Mouse (Mus musculus): Measurements from ENCODE around the gene Eif3f. TPM values are rescaled to one million over a fixed set of nuclear protein-coding genes. Genes with fewer than 3 reads are reported as not detected.

Gene Eif3f
- polyA plus RNA-seq (2015; fragmentation: Nextera tagmentation; extraction: Ambion mirVana) = 80.5 and 85.1 TPM in 2 replicates

- Histone ChIP-seq H3K9me3 (ENCODE audit: control insufficient read depth, low read length) (no peaks in the 10 kb centered on the region), H3K4me2 (ENCODE audit: low read length) (peak within 1 kb of the TSS; percentile 95), H3K27me3 (replicated peaks; ENCODE audit: control insufficient read depth, insufficient read depth, low read length) (no peaks in the 10 kb centered on the region), H3K36me3 (ENCODE audit: control insufficient read depth, insufficient read depth) (peaks cover 13% of the 10 kb centered on the region), H3K4me3 (replicated peaks; ENCODE audit: low read length) (peak within 1 kb of the TSS; percentile 99), H3K9ac (replicated peaks; ENCODE audit: low read depth, low read length) (peak within 1 kb of the TSS; percentile 96), H3K4me1 (replicated peaks; ENCODE audit: control insufficient read depth, insufficient read depth, low read length) (peaks cover 19% of the 10 kb centered on the region), H3K27ac (ENCODE audit: low read length) (peak within 1 kb of the TSS; percentile 55)
- WGBS = 2% methylated on average over 49 of the region's 50 CpGs
- ATAC-seq = peak; percentile 97
Observed at GRCm38 (mm10) chr7:108933794-108934731, at the start of gene Eif3f. TSS of gene Eif3f (plus strand) at chr7:108934417.

- H3K27ac ChIP-seq (ENCODE audit: low read length) = no peak within 1 kb of the TSS
- ATAC-seq = no peak
- no peaks in the 10 kb centered on the region for H3K9me3 ChIP-seq (ENCODE audit: control insufficient read depth, low read length)
- no peak within 1 kb of the TSS for H3K4me2 ChIP-seq (ENCODE audit: low read length)
- H3K4me1 ChIP-seq (replicated peaks; ENCODE audit: control insufficient read depth, insufficient read depth, low read length) = no peaks in the 10 kb centered on the region
- H3K4me3 ChIP-seq (replicated peaks; ENCODE audit: low read length) = no peak within 1 kb of the TSS
- no peaks in the 10 kb centered on the region for H3K27me3 ChIP-seq (replicated peaks; ENCODE audit: control insufficient read depth, insufficient read depth, low read length)
- no peaks in the 10 kb centered on the region for H3K36me3 ChIP-seq (ENCODE audit: control insufficient read depth, insufficient read depth)
- 80% methylated on average over 4 of the region's 4 CpGs for WGBS
- no peak within 1 kb of the TSS for H3K9ac ChIP-seq (replicated peaks; ENCODE audit: low read depth, low read length)
Observed at GRCm38 (mm10) chr7:108884906-108885305, 49.3 kb upstream of the Eif3f start, which contains the start of gene Olfr518. TSS of gene Olfr518 (minus strand) at chr7:108885006.

- Histone ChIP-seq H3K4me3 (replicated peaks; ENCODE audit: low read length) (no peak within 1 kb of the TSS), H3K9ac (replicated peaks; ENCODE audit: low read depth, low read length) (no peak within 1 kb of the TSS), H3K36me3 (ENCODE audit: control insufficient read depth, insufficient read depth) (no peaks in the 10 kb centered on the region), H3K4me1 (replicated peaks; ENCODE audit: control insufficient read depth, insufficient read depth, low read length) (no peaks in the 10 kb centered on the region), H3K4me2 (ENCODE audit: low read length) (no peak within 1 kb of the TSS), H3K9me3 (ENCODE audit: control insufficient read depth, low read length) (no peaks in the 10 kb centered on the region), H3K27ac (ENCODE audit: low read length) (no peak within 1 kb of the TSS), H3K27me3 (replicated peaks; ENCODE audit: control insufficient read depth, insufficient read depth, low read length) (no peaks in the 10 kb centered on the region)
- no peak for ATAC-seq
- 91% methylated on average over 5 of the region's 5 CpGs for whole genome bisulfite sequencing
Observed at GRCm38 (mm10) chr7:108894320-108894719, 39.9 kb upstream of the Eif3f start, which contains the start of gene Olfr519. TSS of gene Olfr519 (minus strand) at chr7:108894420.

- Histone ChIP-seq H3K36me3 (ENCODE audit: control insufficient read depth, insufficient read depth) (no peaks in the 10 kb centered on the region), H3K9ac (replicated peaks; ENCODE audit: low read depth, low read length) (no peak overlapping the region), H3K4me3 (replicated peaks; ENCODE audit: low read length) (no peak overlapping the region), H3K4me2 (ENCODE audit: low read length) (no peak overlapping the region), H3K9me3 (ENCODE audit: control insufficient read depth, low read length) (no peaks in the 10 kb centered on the region), H3K27ac (ENCODE audit: low read length) (no peak overlapping the region), H3K27me3 (replicated peaks; ENCODE audit: control insufficient read depth, insufficient read depth, low read length) (no peaks in the 10 kb centered on the region), H3K4me1 (replicated peaks; ENCODE audit: control insufficient read depth, insufficient read depth, low read length) (no peaks in the 10 kb centered on the region)
- ATAC-seq = no peak
- WGBS = 83% methylated on average over 2 of the region's 2 CpGs
Observed at GRCm38 (mm10) chr7:108903969-108904368, 30.2 kb upstream of the Eif3f start.

- Histone ChIP-seq H3K4me3 (replicated peaks; ENCODE audit: low read length) (no peak overlapping the region), H3K4me1 (replicated peaks; ENCODE audit: control insufficient read depth, insufficient read depth, low read length) (no peaks in the 10 kb centered on the region), H3K36me3 (ENCODE audit: control insufficient read depth, insufficient read depth) (no peaks in the 10 kb centered on the region), H3K9me3 (ENCODE audit: control insufficient read depth, low read length) (no peaks in the 10 kb centered on the region), H3K27ac (ENCODE audit: low read length) (no peak overlapping the region), H3K27me3 (replicated peaks; ENCODE audit: control insufficient read depth, insufficient read depth, low read length) (no peaks in the 10 kb centered on the region), H3K9ac (replicated peaks; ENCODE audit: low read depth, low read length) (no peak overlapping the region), H3K4me2 (ENCODE audit: low read length) (no peak overlapping the region)
- WGBS = 86% methylated on average over 4 of the region's 4 CpGs
- ATAC-seq = no peak
Observed at GRCm38 (mm10) chr7:108927043-108927442, 7.2 kb upstream of the Eif3f start.

GRCm38 (mm10) chr7:108928280-108929188, 5.7 kb upstream of the Eif3f start:
- H3K9me3 ChIP-seq (ENCODE audit: control insufficient read depth, low read length) = no peaks in the 10 kb centered on the region
- no peak for ATAC-seq
- no peaks in the 10 kb centered on the region for H3K4me1 ChIP-seq (replicated peaks; ENCODE audit: control insufficient read depth, insufficient read depth, low read length)
- H3K4me3 ChIP-seq (replicated peaks; ENCODE audit: low read length) = no peak overlapping the region
- WGBS = 80% methylated on average over 11 of the region's 11 CpGs
- no peak overlapping the region for H3K9ac ChIP-seq (replicated peaks; ENCODE audit: low read depth, low read length)
- no peak overlapping the region for H3K4me2 ChIP-seq (ENCODE audit: low read length)
- no peaks in the 10 kb centered on the region for H3K27me3 ChIP-seq (replicated peaks; ENCODE audit: control insufficient read depth, insufficient read depth, low read length)
- H3K27ac ChIP-seq (ENCODE audit: low read length) = no peak overlapping the region
- no peaks in the 10 kb centered on the region for H3K36me3 ChIP-seq (ENCODE audit: control insufficient read depth, insufficient read depth)

GRCm38 (mm10) chr7:108929726-108930393, 4.4 kb upstream of the Eif3f start, which contains the start of gene Nlrp10:
TSS of gene Nlrp10 (minus strand) at chr7:108930178.
- ATAC-seq = no peak
- Histone ChIP-seq H3K27ac (ENCODE audit: low read length) (no peak within 1 kb of the TSS), H3K4me1 (replicated peaks; ENCODE audit: control insufficient read depth, insufficient read depth, low read length) (peaks cover under 1% of the 10 kb centered on the region), H3K4me3 (replicated peaks; ENCODE audit: low read length) (no peak within 1 kb of the TSS), H3K9ac (replicated peaks; ENCODE audit: low read depth, low read length) (no peak within 1 kb of the TSS), H3K9me3 (ENCODE audit: control insufficient read depth, low read length) (no peaks in the 10 kb centered on the region), H3K36me3 (ENCODE audit: control insufficient read depth, insufficient read depth) (no peaks in the 10 kb centered on the region), H3K27me3 (replicated peaks; ENCODE audit: control insufficient read depth, insufficient read depth, low read length) (no peaks in the 10 kb centered on the region), H3K4me2 (ENCODE audit: low read length) (no peak within 1 kb of the TSS)
- 75% methylated on average over 6 of the region's 6 CpGs for WGBS

GRCm38 (mm10) chr7:108934836-108935235, 619 bp downstream of the Eif3f start:
- Histone ChIP-seq H3K27ac (ENCODE audit: low read length) (peak overlapping the region; percentile 55; the same call in 1 of the 2 replicates), H3K4me1 (replicated peaks; ENCODE audit: control insufficient read depth, insufficient read depth, low read length) (peaks cover 19% of the 10 kb centered on the region), H3K36me3 (ENCODE audit: control insufficient read depth, insufficient read depth) (peaks cover 18% of the 10 kb centered on the region), H3K9ac (replicated peaks; ENCODE audit: low read depth, low read length) (peak overlapping the region; percentile 96), H3K9me3 (ENCODE audit: control insufficient read depth, low read length) (no peaks in the 10 kb centered on the region), H3K4me3 (replicated peaks; ENCODE audit: low read length) (peak overlapping the region; percentile 99), H3K4me2 (ENCODE audit: low read length) (peak overlapping the region; percentile 95), H3K27me3 (replicated peaks; ENCODE audit: control insufficient read depth, insufficient read depth, low read length) (no peaks in the 10 kb centered on the region)
- no peak for ATAC-seq
- WGBS = 4% methylated on average over 8 of the region's 8 CpGs

Measured in forebrain, embryonic 16.5 days (tissue).